Mouse (Mus musculus) gastrocnemius, postnatal 4 days (tissue): Measurements from ENCODE around the gene Fancc. TPM values are rescaled to one million over a fixed set of nuclear protein-coding genes. Genes with fewer than 3 reads are reported as not detected.

Experiments used
- DNase-seq, 2 experiments: peaks; one replicate each; pipeline ENCODE4 v3.0.0; 2021 to 2022; ENCODE audit warnings: low spot score in 2 of 2, mixed read lengths in 2 of 2
- total RNA-seq, 2 experiments: library from RNA; stranded (reverse); gene quantifications; 2 replicates each; pipeline ENCODE4 v1.2.3; 2021

The Fancc gene
- total RNA-seq, 2 experiments from 2014 or later = 8.0 to 9.0 TPM

GRCm38 (mm10) chr13:63516535-63516934 lies 19.5 kb upstream of the Fancc start:
- no peak for DNase-seq

- no peak for DNase-seq
These were observed 18.5 kb upstream of the Fancc start for GRCm38 (mm10) chr13:63515542-63515941.

- DNase-seq = no peak
These were observed 17.9 kb upstream of the Fancc start for GRCm38 (mm10) chr13:63514931-63515360.

GRCm38 (mm10) chr13:63513374-63514098 lies 16.5 kb upstream of the Fancc start:
- DNase-seq = no peak

GRCm38 (mm10) chr13:63512411-63512810 lies 15.3 kb upstream of the Fancc start:
- DNase-seq = no peak

- DNase-seq = no peak
These were observed 10.7 kb upstream of the Fancc start for GRCm38 (mm10) chr13:63507821-63508220.

GRCm38 (mm10) chr13:63507001-63507556 lies 10.0 kb upstream of the Fancc start:
- no peak for DNase-seq

- no peak for DNase-seq
These were observed 9.3 kb upstream of the Fancc start for GRCm38 (mm10) chr13:63506364-63506763.

GRCm38 (mm10) chr13:63502391-63502790 lies 5.3 kb upstream of the Fancc start:
- no peak for DNase-seq

GRCm38 (mm10) chr13:63499489-63499888 lies 2.4 kb upstream of the Fancc start:
- DNase-seq = no peak

- DNase-seq = no peak
These were observed 9.4 kb downstream of the Fancc start for GRCm38 (mm10) chr13:63487707-63488042.

- DNase-seq = no peak
These were observed 10.0 kb downstream of the Fancc start for GRCm38 (mm10) chr13:63486791-63487706.

GRCm38 (mm10) chr13:63475356-63475755 lies 21.7 kb downstream of the Fancc start:
- DNase-seq = no peak

- DNase-seq = peak in 1 of 2 experiments; percentile 21
These were observed 44.2 kb downstream of the Fancc start for GRCm38 (mm10) chr13:63452898-63453297.

- DNase-seq = no peak
These were observed 45.9 kb downstream of the Fancc start for GRCm38 (mm10) chr13:63451140-63451539.

GRCm38 (mm10) chr13:63445419-63445818 lies 51.7 kb downstream of the Fancc start:
- no peak for DNase-seq

GRCm38 (mm10) chr13:63432759-63433158 lies 64.3 kb downstream of the Fancc start:
- no peak for DNase-seq

- no peak for DNase-seq
These were observed 65.3 kb downstream of the Fancc start for GRCm38 (mm10) chr13:63431857-63432191.

- DNase-seq = peak; percentile 83 to 90
These were observed 65.8 kb downstream of the Fancc start for GRCm38 (mm10) chr13:63431030-63431856.

- no peak for DNase-seq
These were observed 66.4 kb downstream of the Fancc start for GRCm38 (mm10) chr13:63430681-63431029.

GRCm38 (mm10) chr13:63430206-63430605 lies 66.9 kb downstream of the Fancc start:
- no peak for DNase-seq
